ENCODE assay signal across 8 mouse cellular contexts in genomic region chr10:41518508-41518980, GRCm38 (mm10). TPM values are rescaled to one million over a fixed set of nuclear protein-coding genes. Genes with fewer than 3 reads are reported as not detected.
DNase-seq lines count a peak whose midpoint lies in the region; ATAC-seq and TF ChIP-seq lines count a peak whose summit lies in the region.

No protein-coding gene starts in this region.

- WGBS in embryonic facial prominence, embryonic 12.5 days = under 1% methylated on average over 23 of the region's 23 CpGs
- 0% methylated on average over 23 of the region's 23 CpGs for WGBS in heart, embryonic 12.5 days
- under 1% methylated on average over 23 of the region's 23 CpGs for WGBS in kidney, embryonic 15.5 days
- under 1% methylated on average over 23 of the region's 23 CpGs for WGBS in midbrain, postnatal 0 days
- WGBS in stomach, embryonic 14.5 days = under 1% methylated on average over 23 of the region's 23 CpGs

- peaks cover 19% of the 10 kb centered on the region for H3K4me1 ChIP-seq in embryonic facial prominence, embryonic 12.5 days
- H3K4me1 ChIP-seq in heart, embryonic 12.5 days (replicated peaks) = peaks cover 11% of the 10 kb centered on the region
- H3K4me1 ChIP-seq in kidney, embryonic 15.5 days = peaks cover 20% of the 10 kb centered on the region
- H3K4me1 ChIP-seq in midbrain, postnatal 0 days (ENCODE audit: insufficient read depth, low read length) = peaks cover 10% of the 10 kb centered on the region; the same call in 1 of the 2 replicates
- H3K4me1 ChIP-seq in stomach, embryonic 14.5 days (ENCODE audit: control insufficient read depth, insufficient read depth, low read length) = peaks cover 27% of the 10 kb centered on the region

- DNase-seq in B cell, adult 2 months = peak; percentile 84 to 87
- DNase-seq in adrenal gland, adult 8-10 months = peak; percentile 76
- peak; percentile 79 for DNase-seq in liver
- DNase-seq in midbrain, postnatal 0 days (ENCODE audit: low spot score) = peak; percentile 92

- peak overlapping the region; percentile 96 for H3K27ac ChIP-seq in embryonic facial prominence, embryonic 12.5 days
- peak overlapping the region; percentile 97 for H3K27ac ChIP-seq in heart, embryonic 12.5 days (ENCODE audit: poor library complexity, severe bottlenecking)
- H3K27ac ChIP-seq in kidney, embryonic 15.5 days = peak overlapping the region; percentile 98
- peak overlapping the region; percentile 98 for H3K27ac ChIP-seq in midbrain, postnatal 0 days (ENCODE audit: low read depth, low read length)
- H3K27ac ChIP-seq in stomach, embryonic 14.5 days (ENCODE audit: low read length) = peak overlapping the region; percentile 96

- H3K9ac ChIP-seq in embryonic facial prominence, embryonic 12.5 days = peak overlapping the region; percentile 93
- H3K9ac ChIP-seq in heart, embryonic 12.5 days = peak overlapping the region; percentile 80
- H3K9ac ChIP-seq in kidney, embryonic 15.5 days = peak overlapping the region; percentile 96
- peak overlapping the region; percentile 88 for H3K9ac ChIP-seq in midbrain, postnatal 0 days (replicated peaks; ENCODE audit: low read length, poor library complexity, severe bottlenecking)
- H3K9ac ChIP-seq in stomach, embryonic 14.5 days (replicated peaks; ENCODE audit: low read depth, low read length) = peak overlapping the region; percentile 96

- peak; percentile 79 for ATAC-seq in embryonic facial prominence, embryonic 12.5 days (ENCODE audit: insufficient number of reproducible peaks, insufficient read depth, low FRiP score, low TSS enrichment)
- ATAC-seq in heart, embryonic 12.5 days (ENCODE audit: insufficient number of reproducible peaks, low FRiP score) = peak; percentile 68
- peak; percentile 70 for ATAC-seq in kidney, embryonic 15.5 days (replicated peaks; ENCODE audit: low FRiP score)
- peak; percentile 45 for ATAC-seq in midbrain, postnatal 0 days (ENCODE audit: low FRiP score)
- peak; percentile 66 for ATAC-seq in stomach, embryonic 14.5 days (ENCODE audit: insufficient number of reproducible peaks, insufficient read depth, low FRiP score, low read depth)

- peak overlapping the region; percentile 96 for H3K4me3 ChIP-seq in embryonic facial prominence, embryonic 12.5 days
- H3K4me3 ChIP-seq in heart, embryonic 12.5 days = peak overlapping the region; percentile 89
- peak overlapping the region; percentile 97 for H3K4me3 ChIP-seq in kidney, embryonic 15.5 days (replicated peaks)
- H3K4me3 ChIP-seq in midbrain, postnatal 0 days (ENCODE audit: low read depth, low read length) = peak overlapping the region; percentile 93
- H3K4me3 ChIP-seq in stomach, embryonic 14.5 days (ENCODE audit: low read depth, low read length) = peak overlapping the region; percentile 97

- peak; percentile 80 for TF ChIP-seq CTCF in midbrain, postnatal 0 days (IDR thresholded peaks at IDR 0.05)

- H3K27me3 ChIP-seq in embryonic facial prominence, embryonic 12.5 days = no peaks in the 10 kb centered on the region
- no peaks in the 10 kb centered on the region for H3K27me3 ChIP-seq in heart, embryonic 12.5 days (replicated peaks)
- no peaks in the 10 kb centered on the region for H3K27me3 ChIP-seq in kidney, embryonic 15.5 days
- no peaks in the 10 kb centered on the region for H3K27me3 ChIP-seq in midbrain, postnatal 0 days (ENCODE audit: insufficient read depth, low read length)
- no peaks in the 10 kb centered on the region for H3K27me3 ChIP-seq in stomach, embryonic 14.5 days (ENCODE audit: control insufficient read depth, insufficient read depth, low read length)

- H3K4me2 ChIP-seq in embryonic facial prominence, embryonic 12.5 days (replicated peaks) = peak overlapping the region; percentile 83
- H3K4me2 ChIP-seq in heart, embryonic 12.5 days = peak overlapping the region; percentile 73
- H3K4me2 ChIP-seq in kidney, embryonic 15.5 days = peak overlapping the region; percentile 86
- H3K4me2 ChIP-seq in midbrain, postnatal 0 days (ENCODE audit: low read depth, low read length, poor library complexity, severe bottlenecking) = peak overlapping the region; percentile 87
- H3K4me2 ChIP-seq in stomach, embryonic 14.5 days (replicated peaks; ENCODE audit: low read depth, low read length) = peak overlapping the region; percentile 73

- no peaks in the 10 kb centered on the region for H3K9me3 ChIP-seq in embryonic facial prominence, embryonic 12.5 days
- no peaks in the 10 kb centered on the region for H3K9me3 ChIP-seq in heart, embryonic 12.5 days (replicated peaks)
- H3K9me3 ChIP-seq in kidney, embryonic 15.5 days (replicated peaks) = no peaks in the 10 kb centered on the region
- H3K9me3 ChIP-seq in midbrain, postnatal 0 days (ENCODE audit: low read length) = no peaks in the 10 kb centered on the region
- no peaks in the 10 kb centered on the region for H3K9me3 ChIP-seq in stomach, embryonic 14.5 days (ENCODE audit: control insufficient read depth, low read depth, low read length)

- H3K36me3 ChIP-seq in embryonic facial prominence, embryonic 12.5 days = no peaks in the 10 kb centered on the region
- peaks cover 6% of the 10 kb centered on the region; the same call in 1 of the 2 replicates for H3K36me3 ChIP-seq in heart, embryonic 12.5 days
- peaks cover 6% of the 10 kb centered on the region for H3K36me3 ChIP-seq in kidney, embryonic 15.5 days
- H3K36me3 ChIP-seq in midbrain, postnatal 0 days (ENCODE audit: insufficient read depth, low read length) = no peaks in the 10 kb centered on the region
- H3K36me3 ChIP-seq in stomach, embryonic 14.5 days (ENCODE audit: control insufficient read depth, insufficient read depth, low read length) = peaks cover under 1% of the 10 kb centered on the region; the same call in 1 of the 2 replicates

RNA-seq across cellular contexts. Expression of gene Cd164, which starts 0.7 kb away (rescaled TPM):
- total RNA-seq in adrenal gland, adult 8-10 months (2022) = 100 to 1,000 TPM; 180 to 261 (median 233) TPM
- polyA plus RNA-seq in embryonic facial prominence, embryonic 12.5 days (2016; fragmentation: Nextera tagmentation; extraction: Ambion mirVana) = 164 and 178 TPM in 2 replicates
- polyA plus RNA-seq in heart, embryonic 12.5 days (2016; fragmentation: Nextera tagmentation; extraction: Ambion mirVana) = 217 and 224 TPM in 2 replicates
- polyA plus RNA-seq in kidney, embryonic 15.5 days (2015; fragmentation: Nextera tagmentation; extraction: Ambion mirVana) = 180 and 188 TPM in 2 replicates
- total RNA-seq in midbrain, postnatal 0 days (2014; rRNA removed) = 29.3 and 31.2 TPM in 2 replicates
- 44.5 and 48.2 TPM in 2 replicates for polyA plus RNA-seq in midbrain, postnatal 0 days (2015; fragmentation: Nextera tagmentation; extraction: Ambion mirVana)
- polyA plus RNA-seq in stomach, embryonic 14.5 days (2014; fragmentation: Nextera tagmentation; extraction: Ambion mirVana) = 178 and 202 TPM in 2 replicates

RNA-seq across cellular contexts. Expression of gene Ppil6, which starts 28.3 kb away (rescaled TPM):
- total RNA-seq in adrenal gland, adult 8-10 months (2022) = 1 to 10 TPM in 2 of 4 experiments, under 1 TPM in 1, not detected in 1; 0.77 to 1.7 (median 1.4) TPM
- polyA plus RNA-seq in embryonic facial prominence, embryonic 12.5 days (2016; fragmentation: Nextera tagmentation; extraction: Ambion mirVana) = 0.55 and 1.2 TPM in 2 replicates
- polyA plus RNA-seq in heart, embryonic 12.5 days (2016; fragmentation: Nextera tagmentation; extraction: Ambion mirVana) = 1.1 TPM in 2 replicates
- 2.4 and 2.6 TPM in 2 replicates for polyA plus RNA-seq in kidney, embryonic 15.5 days (2015; fragmentation: Nextera tagmentation; extraction: Ambion mirVana)
- 1.8 and 2.3 TPM in 2 replicates for total RNA-seq in midbrain, postnatal 0 days (2014; rRNA removed)
- 4.7 and 5.3 TPM in 2 replicates for polyA plus RNA-seq in midbrain, postnatal 0 days (2015; fragmentation: Nextera tagmentation; extraction: Ambion mirVana)
- polyA plus RNA-seq in stomach, embryonic 14.5 days (2014; fragmentation: Nextera tagmentation; extraction: Ambion mirVana) = 1.8 and 2.2 TPM in 2 replicates

RNA-seq across cellular contexts. Expression of gene Smpd2, which starts 28.4 kb away (rescaled TPM):
- total RNA-seq in adrenal gland, adult 8-10 months (2022) = 10 to 100 TPM; 21.8 to 40.9 (median 32.5) TPM
- polyA plus RNA-seq in embryonic facial prominence, embryonic 12.5 days (2016; fragmentation: Nextera tagmentation; extraction: Ambion mirVana) = 57.9 and 59.8 TPM in 2 replicates
- polyA plus RNA-seq in heart, embryonic 12.5 days (2016; fragmentation: Nextera tagmentation; extraction: Ambion mirVana) = 42.7 and 45.6 TPM in 2 replicates
- polyA plus RNA-seq in kidney, embryonic 15.5 days (2015; fragmentation: Nextera tagmentation; extraction: Ambion mirVana) = 59.6 and 72.0 TPM in 2 replicates
- total RNA-seq in midbrain, postnatal 0 days (2014; rRNA removed) = 34.4 and 36.9 TPM in 2 replicates
- 43.5 and 44.0 TPM in 2 replicates for polyA plus RNA-seq in midbrain, postnatal 0 days (2015; fragmentation: Nextera tagmentation; extraction: Ambion mirVana)
- polyA plus RNA-seq in stomach, embryonic 14.5 days (2014; fragmentation: Nextera tagmentation; extraction: Ambion mirVana) = 55.1 and 59.6 TPM in 2 replicates

RNA-seq across cellular contexts. Expression of gene Mical1, which starts 42.4 kb away (rescaled TPM):
- total RNA-seq in adrenal gland, adult 8-10 months (2022) = 10 to 100 TPM in 2 of 4 experiments, 1 to 10 TPM in 2; 8.5 to 22.8 (median 13.3) TPM
- 50.8 and 55.6 TPM in 2 replicates for polyA plus RNA-seq in embryonic facial prominence, embryonic 12.5 days (2016; fragmentation: Nextera tagmentation; extraction: Ambion mirVana)
- 38.9 and 45.3 TPM in 2 replicates for polyA plus RNA-seq in heart, embryonic 12.5 days (2016; fragmentation: Nextera tagmentation; extraction: Ambion mirVana)
- 31.5 and 39.3 TPM in 2 replicates for polyA plus RNA-seq in kidney, embryonic 15.5 days (2015; fragmentation: Nextera tagmentation; extraction: Ambion mirVana)
- total RNA-seq in midbrain, postnatal 0 days (2014; rRNA removed) = 24.1 and 24.6 TPM in 2 replicates
- 18.7 and 21.2 TPM in 2 replicates for polyA plus RNA-seq in midbrain, postnatal 0 days (2015; fragmentation: Nextera tagmentation; extraction: Ambion mirVana)
- polyA plus RNA-seq in stomach, embryonic 14.5 days (2014; fragmentation: Nextera tagmentation; extraction: Ambion mirVana) = 39.3 and 42.8 TPM in 2 replicates

Comparison
In these comparisons a context has a peak if more than half of its experiments do, and no peak if none do; other contexts are left out.
1. Peak in every context shown above with its lines: DNase-seq, ATAC-seq, H3K4me3 ChIP-seq and H3K27ac ChIP-seq.